Mouse (Mus musculus) C2C12 (cell line): ENCODE measurements around the gene Slc16a10. TPM values are rescaled to one million over a fixed set of nuclear protein-coding genes. Genes with fewer than 3 reads are reported as not detected.

ENCODE experiments used
- H3K27me3 ChIP-seq: one replicate; pipeline ENCODE4 v1.6.1; 2011; ENCODE audit not compliant: control insufficient read depth, insufficient read depth, insufficient read length
- H3K36me3 ChIP-seq: one replicate; pipeline ENCODE4 v1.6.1; 2011; ENCODE audit not compliant: control insufficient read depth, insufficient read depth
- H3K4me3 ChIP-seq: one replicate; pipeline ENCODE4 v1.5.1; 2011; ENCODE audit warnings: mild to moderate bottlenecking, control low read depth; ENCODE audit not compliant: poor library complexity, insufficient read depth, severe bottlenecking
- H3K79me2 ChIP-seq: one replicate; pipeline ENCODE4 v1.6.1; 2011; ENCODE audit not compliant: control insufficient read depth, insufficient read depth
- H3K79me3 ChIP-seq: one replicate; pipeline ENCODE4 v1.6.1; 2011; ENCODE audit warnings: low read depth, control low read depth
- H3ac ChIP-seq: one replicate; pipeline ENCODE3; 2011; ENCODE audit warnings: low read depth; ENCODE audit not compliant: control insufficient read depth, insufficient read length
- CEBPB ChIP-seq: IDR thresholded peaks from one replicate; pipeline ENCODE4 v1.6.1; 2011; ENCODE audit warnings: low read depth, mild to moderate bottlenecking, control low read depth, moderate library complexity
- CTCF ChIP-seq: IDR thresholded peaks from one replicate; pipeline ENCODE4 v1.5.1; 2011; ENCODE audit not compliant: control insufficient read depth, insufficient read depth, insufficient read length
- FOSL1 ChIP-seq: IDR thresholded peaks from one replicate; pipeline ENCODE4 v1.8.0; 2011; ENCODE audit warnings: mild to moderate bottlenecking, low read length; ENCODE audit not compliant: poor library complexity, insufficient read depth, severe bottlenecking
- MAX ChIP-seq: IDR thresholded peaks from one replicate; pipeline ENCODE4 v1.6.1; 2011; ENCODE audit warnings: mild to moderate bottlenecking, control low read depth
- MYOD1 ChIP-seq: IDR thresholded peaks from one replicate; pipeline ENCODE4 v1.6.1; 2011; ENCODE audit warnings: low read depth; ENCODE audit not compliant: control insufficient read depth, insufficient read length
- MYOG ChIP-seq: IDR thresholded peaks from one replicate; pipeline ENCODE4 v1.6.1; 2011; ENCODE audit not compliant: control insufficient read depth, insufficient read length; ENCODE audit errors: extremely low read depth
- USF1 ChIP-seq: IDR thresholded peaks from one replicate; pipeline ENCODE4 v1.6.1; 2011; ENCODE audit warnings: low read depth, mild to moderate bottlenecking, control low read depth, moderate library complexity
- polyA plus RNA-seq: library from polyadenylated mRNA; unstranded; fragments of >200 nt; fragmentation: generic; extraction: Trizol; gene quantifications from one replicate; pipeline ENCODE4 v1.2.1, GENCODE M21; 2012; ENCODE audit warnings: missing spikeins

The Slc16a10 gene
- polyA plus RNA-seq, 1 experiment, result 1.5 TPM

- Histone ChIP-seq H3K79me2 (no peaks in the 10 kb centered on the region), H3K36me3 (no peaks in the 10 kb centered on the region), H3K79me3 (no peaks in the 10 kb centered on the region), H3K4me3 (no peak overlapping the region), H3ac (no peak overlapping the region), H3K27me3 (no peaks in the 10 kb centered on the region)
- TF ChIP-seq FOSL1 (no peak), USF1 (no peak), CEBPB (no peak), CTCF (no peak), MAX (no peak), MYOD1 (no peak), MYOG (no peak)
These were observed 71.4 kb downstream of the Slc16a10 start for GRCm38 (mm10) chr10:40070684-40071083.

DNA sequence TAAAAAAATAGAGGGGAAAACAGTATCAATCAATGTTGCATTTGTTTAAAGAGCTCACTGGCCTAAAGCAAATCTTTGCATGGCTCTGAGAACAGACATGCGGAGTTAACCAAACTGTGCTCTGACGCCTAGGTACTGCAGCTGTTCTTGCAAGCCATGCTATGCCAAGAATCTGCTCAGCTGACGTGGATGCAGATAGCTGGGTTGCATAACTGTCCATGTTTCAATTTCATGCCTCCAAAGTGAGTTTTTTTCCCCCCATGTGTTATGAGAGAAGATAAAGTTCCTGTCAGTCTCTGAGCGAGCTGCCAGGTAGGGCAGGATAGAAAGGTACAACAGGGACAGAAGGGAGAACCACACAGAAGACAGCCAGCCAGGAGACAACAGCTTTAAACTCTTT is 72.8 kb downstream of the Slc16a10 start:
- no peaks in the 10 kb centered on the region for H3K36me3 ChIP-seq
- no peaks in the 10 kb centered on the region for H3K27me3 ChIP-seq
- no peaks in the 10 kb centered on the region for H3K79me2 ChIP-seq
- TF ChIP-seq MYOD1 (peak; percentile 41), MAX (no peak)
- H3K4me3 ChIP-seq, result no peak overlapping the region
- no peaks in the 10 kb centered on the region for H3K79me3 ChIP-seq
- H3ac ChIP-seq, result no peak overlapping the region

- Histone ChIP-seq H3ac (no peak overlapping the region), H3K79me3 (no peaks in the 10 kb centered on the region), H3K27me3 (no peaks in the 10 kb centered on the region), H3K36me3 (no peaks in the 10 kb centered on the region), H3K4me3 (no peak overlapping the region), H3K79me2 (no peaks in the 10 kb centered on the region)
- no peak for TF ChIP-seq MYOG
- no peak for TF ChIP-seq CEBPB
- TF ChIP-seq USF1, result no peak
- no peak for TF ChIP-seq FOSL1
- no peak for TF ChIP-seq MAX
- TF ChIP-seq CTCF, result no peak
- no peak for TF ChIP-seq MYOD1
These were observed 73.5 kb downstream of the Slc16a10 start for GRCm38 (mm10) chr10:40068595-40068994.

GRCm38 (mm10) chr10:40067529-40067928 is 74.5 kb downstream of the Slc16a10 start:
- Histone ChIP-seq H3K79me2 (no peaks in the 10 kb centered on the region), H3K4me3 (no peak overlapping the region), H3ac (no peak overlapping the region), H3K27me3 (no peaks in the 10 kb centered on the region), H3K79me3 (no peaks in the 10 kb centered on the region), H3K36me3 (no peaks in the 10 kb centered on the region)
- no peak for TF ChIP-seq FOSL1
- TF ChIP-seq CEBPB, result no peak
- TF ChIP-seq MAX, result no peak
- TF ChIP-seq USF1, result no peak
- TF ChIP-seq MYOG, result no peak
- no peak for TF ChIP-seq MYOD1
- TF ChIP-seq CTCF, result no peak

- Histone ChIP-seq H3K79me2 (no peaks in the 10 kb centered on the region), H3ac (no peak overlapping the region), H3K4me3 (no peak overlapping the region), H3K27me3 (no peaks in the 10 kb centered on the region), H3K36me3 (no peaks in the 10 kb centered on the region), H3K79me3 (no peaks in the 10 kb centered on the region)
- TF ChIP-seq FOSL1 (no peak), CTCF (no peak), USF1 (no peak), MAX (no peak), CEBPB (no peak), MYOG (no peak), MYOD1 (no peak)
These were observed 75.0 kb downstream of the Slc16a10 start for GRCm38 (mm10) chr10:40067071-40067470.

- Histone ChIP-seq H3K27me3 (no peaks in the 10 kb centered on the region), H3ac (no peak overlapping the region), H3K79me2 (no peaks in the 10 kb centered on the region), H3K36me3 (no peaks in the 10 kb centered on the region), H3K4me3 (no peak overlapping the region), H3K79me3 (no peaks in the 10 kb centered on the region)
- TF ChIP-seq CEBPB (no peak), FOSL1 (no peak), MYOD1 (no peak)
These were observed 76.7 kb downstream of the Slc16a10 start for GRCm38 (mm10) chr10:40065357-40065756.
